ENCODE assay signal across 8 mouse cellular contexts in genomic region chr14:31205244-31205561, GRCm38 (mm10). TPM values are rescaled to one million over a fixed set of nuclear protein-coding genes. Genes with fewer than 3 reads are reported as not detected.
DNase-seq lines count a peak whose midpoint lies in the region; ATAC-seq and TF ChIP-seq lines count a peak whose summit lies in the region.

No protein-coding gene starts in this region.

- no peaks in the 10 kb centered on the region for H3K27me3 ChIP-seq in spleen, adult 2 months (ENCODE audit: control insufficient read depth, insufficient read depth, low read length)
- H3K27me3 ChIP-seq in intestine, embryonic 15.5 days (replicated peaks), result no peaks in the 10 kb centered on the region

- H3K4me3 ChIP-seq in spleen, adult 2 months (ENCODE audit: extremely low read depth, insufficient read depth, insufficient read length), result peak overlapping the region; percentile 83; the same call in 1 of the 2 replicates
- peak overlapping the region; percentile 77 for H3K4me3 ChIP-seq in intestine, embryonic 15.5 days (replicated peaks)
- peak overlapping the region; percentile 98 for H3K4me3 ChIP-seq in olfactory bulb, adult 2 months (ENCODE audit: insufficient read depth, low read depth, low read length)

- H3K9ac ChIP-seq in intestine, embryonic 15.5 days, result peak overlapping the region; percentile 95

- peak overlapping the region; percentile 88 for H3K4me2 ChIP-seq in intestine, embryonic 15.5 days (replicated peaks)

- peak; percentile 53 for DNase-seq in embryo, embryonic 10.5 days (ENCODE audit: low spot score)
- no peak for DNase-seq in embryo, embryonic 10 days (ENCODE audit: low spot score)
- DNase-seq in spleen, adult 2 months (ENCODE audit: low read depth in 1 of 2, low spot score in 2 of 2), result no peak
- no peak for DNase-seq in spleen, postnatal 36 days (ENCODE audit: low spot score in 2 of 2)
- DNase-seq in left cerebral cortex, adult 8-10 months (ENCODE audit: low spot score in 2 of 2), result no peak
- DNase-seq in testis, postnatal 10 days (ENCODE audit: low spot score), result no peak

- no peaks in the 10 kb centered on the region for H3K9me3 ChIP-seq in intestine, embryonic 15.5 days

- H3K36me3 ChIP-seq in spleen, adult 2 months (ENCODE audit: control insufficient read depth, insufficient read depth, low read length), result peaks cover 23% of the 10 kb centered on the region
- H3K36me3 ChIP-seq in intestine, embryonic 15.5 days, result peaks cover 27% of the 10 kb centered on the region; the same call in 1 of the 2 replicates

- ATAC-seq in intestine, embryonic 15.5 days, result peak; percentile 23

- 34% methylated on average over 8 of the region's 8 CpGs for WGBS in spleen, adult 2 months
- WGBS in intestine, embryonic 15.5 days, result 8% methylated on average over 8 of the region's 8 CpGs
- WGBS in olfactory bulb, adult 2 months, result 9% methylated on average over 8 of the region's 8 CpGs

- peaks cover 2% of the 10 kb centered on the region; the same call in 1 of the 2 replicates for H3K4me1 ChIP-seq in spleen, adult 2 months (ENCODE audit: control insufficient read depth, insufficient read depth, insufficient read length)
- peaks cover 12% of the 10 kb centered on the region for H3K4me1 ChIP-seq in intestine, embryonic 15.5 days (replicated peaks)
- peaks cover 19% of the 10 kb centered on the region for H3K4me1 ChIP-seq in olfactory bulb, adult 2 months (ENCODE audit: control insufficient read depth, insufficient read depth, low read length)

- no peak for TF ChIP-seq POLR2A in spleen, adult 2 months (IDR thresholded peaks at IDR 0.05; ENCODE audit: low read depth, low read length)
- no peak for TF ChIP-seq POLR2A in olfactory bulb, adult 2 months (IDR thresholded peaks at IDR 0.05; ENCODE audit: insufficient read depth, low read depth, low read length)

- TF ChIP-seq CTCF in spleen, adult 2 months (IDR thresholded peaks at IDR 0.05; ENCODE audit: extremely low read depth, insufficient read depth, insufficient read length, insufficient replicate concordance), result no peak
- TF ChIP-seq CTCF in olfactory bulb, adult 2 months (IDR thresholded peaks at IDR 0.05; ENCODE audit: insufficient read depth, low read depth, low read length), result no peak

- H3K27ac ChIP-seq in spleen, adult 2 months (ENCODE audit: insufficient read depth, low read length), result no peak overlapping the region
- H3K27ac ChIP-seq in intestine, embryonic 15.5 days, result peak overlapping the region; percentile 92
- peak overlapping the region; percentile 8; the same call in 1 of the 2 replicates for H3K27ac ChIP-seq in olfactory bulb, adult 2 months (ENCODE audit: insufficient read depth, low read depth, low read length)

RNA-seq across cellular contexts. Expression of gene Tnnc1, which starts 2.9 kb away (rescaled TPM):
- 0.18 and 0.62 TPM in 2 replicates for polyA plus RNA-seq in spleen, adult 2 months (2012; rRNA removed)
- 3.3 and 6.4 TPM in 2 replicates for polyA plus RNA-seq in intestine, embryonic 15.5 days (2015; fragmentation: Nextera tagmentation; extraction: Ambion mirVana)
- not detected in 2 replicates for polyA plus RNA-seq in olfactory bulb, adult 2 months (2012; ENCODE audit: insufficient read depth, insufficient read length, low replicate concordance, missing spikeins)
- 10 to 100 TPM; 19.5 to 22.6 (median 19.7) TPM for total RNA-seq in left cerebral cortex, adult 8-10 months (2022)

RNA-seq across cellular contexts. Expression of gene Nisch, which starts 11.5 kb away (rescaled TPM):
- polyA plus RNA-seq in spleen, adult 2 months (2012; rRNA removed), result 257 and 263 TPM in 2 replicates
- 280 and 297 TPM in 2 replicates for polyA plus RNA-seq in intestine, embryonic 15.5 days (2015; fragmentation: Nextera tagmentation; extraction: Ambion mirVana)
- 606 and 1,155 TPM in 2 replicates for polyA plus RNA-seq in olfactory bulb, adult 2 months (2012; ENCODE audit: insufficient read depth, insufficient read length, low replicate concordance, missing spikeins)
- total RNA-seq in left cerebral cortex, adult 8-10 months (2022), result 100 to 1,000 TPM; 363 to 424 (median 392) TPM

RNA-seq across cellular contexts. Expression of gene Sema3g, which starts 12.5 kb away (rescaled TPM):
- polyA plus RNA-seq in spleen, adult 2 months (2012; rRNA removed), result 4.0 and 4.3 TPM in 2 replicates
- polyA plus RNA-seq in intestine, embryonic 15.5 days (2015; fragmentation: Nextera tagmentation; extraction: Ambion mirVana), result 0.91 and 0.96 TPM in 2 replicates
- polyA plus RNA-seq in olfactory bulb, adult 2 months (2012; ENCODE audit: insufficient read depth, insufficient read length, low replicate concordance, missing spikeins), result not detected in 2 replicates
- 1 to 10 TPM; 5.0 to 6.0 (median 5.7) TPM for total RNA-seq in left cerebral cortex, adult 8-10 months (2022)

RNA-seq across cellular contexts. Expression of gene Stab1, which starts 36.8 kb away (rescaled TPM):
- polyA plus RNA-seq in spleen, adult 2 months (2012; rRNA removed), result 42.1 and 44.3 TPM in 2 replicates
- 32.3 and 32.5 TPM in 2 replicates for polyA plus RNA-seq in intestine, embryonic 15.5 days (2015; fragmentation: Nextera tagmentation; extraction: Ambion mirVana)
- not detected in 2 replicates for polyA plus RNA-seq in olfactory bulb, adult 2 months (2012; ENCODE audit: insufficient read depth, insufficient read length, low replicate concordance, missing spikeins)
- 10 to 100 TPM; 18.7 to 28.1 (median 22.2) TPM for total RNA-seq in left cerebral cortex, adult 8-10 months (2022)

RNA-seq across cellular contexts. Expression of gene Phf7, which starts 45.9 kb away (rescaled TPM):
- polyA plus RNA-seq in spleen, adult 2 months (2012; rRNA removed), result 4.9 and 6.3 TPM in 2 replicates
- 10.6 and 11.9 TPM in 2 replicates for polyA plus RNA-seq in intestine, embryonic 15.5 days (2015; fragmentation: Nextera tagmentation; extraction: Ambion mirVana)
- not detected in 2 replicates for polyA plus RNA-seq in olfactory bulb, adult 2 months (2012; ENCODE audit: insufficient read depth, insufficient read length, low replicate concordance, missing spikeins)
- total RNA-seq in left cerebral cortex, adult 8-10 months (2022), result 1 to 10 TPM; 5.1 to 6.3 (median 5.7) TPM
